10 mouse cellular contexts compared by ENCODE assay signal in genomic region chr7:44277250-44277622, GRCm38 (mm10). TPM values are rescaled to one million over a fixed set of nuclear protein-coding genes. Genes with fewer than 3 reads are reported as not detected.
DNase-seq lines count a peak whose midpoint lies in the region; TF ChIP-seq lines count a peak whose summit lies in the region.
"Had no signal": no experiment of that assay in that cellular context is flagged by ENCODE, and none has a peak within 500 bp of the region (broad histone marks: within the 10 kb centered on the region; RNA-seq: fewer than 3 reads in every experiment).

No protein-coding gene starts in this region.

- peak; percentile 42 to 61 (median 50) for TF ChIP-seq CTCF in MEL (IDR thresholded peaks at IDR 0.05 in 2 of 3, conservative IDR thresholded peaks at IDR 0.05 in 1 of 3; ENCODE audit: control insufficient read depth in 1 of 3, insufficient read depth in 1 of 3, low read depth in 2 of 3, low read length in 3 of 3, poor library complexity in 1 of 3, severe bottlenecking in 1 of 3)

- intact Hi-C loops in left cerebral cortex, postnatal 14 days (cut with DNase I) = no loop called here

- H3K36me3 ChIP-seq in MEL (ENCODE audit: control insufficient read depth in 1 of 2, insufficient read depth in 2 of 2, low read length in 2 of 2) = no peaks in the 10 kb centered on the region

- TF ChIP-seq EP300 in MEL (IDR thresholded peaks at IDR 0.05; ENCODE audit: low read depth in 1 of 2, low read length in 2 of 2) = no peak

- peak; percentile 79 for DNase-seq in layer of hippocampus, adult 11-12 months (ENCODE audit: low spot score)
- DNase-seq in layer of hippocampus, adult 9-10 months (ENCODE audit: low spot score) = no peak
- DNase-seq in MEL (ENCODE audit: low read depth, low spot score) = peak; percentile 49
- DNase-seq in cerebellum, adult 8-10 months = peak; percentile 73
- DNase-seq in left cerebral cortex, postnatal 14 days (ENCODE audit: low spot score in 2 of 2) = peak; percentile 67 to 75
- DNase-seq in spleen, postnatal 36 days (ENCODE audit: low spot score in 2 of 2) = peak; percentile 27 to 35
- DNase-seq in gastrocnemius, adult 18-20 months (ENCODE audit: low spot score) = no peak

- no peak overlapping the region for H3K9ac ChIP-seq in MEL (ENCODE audit: control insufficient read depth, low read depth, low read length, poor library complexity, severe bottlenecking)

- TF ChIP-seq POLR2A in MEL (IDR thresholded peaks at IDR 0.05; ENCODE audit: control insufficient read depth in 1 of 2, insufficient read depth in 1 of 2, low read depth in 1 of 2, low read length in 2 of 2, poor library complexity in 1 of 2) = no peak

- H3K4me3 ChIP-seq in MEL (ENCODE audit: control insufficient read depth in 1 of 2, insufficient read depth in 1 of 2, low read depth in 2 of 2, low read length in 2 of 2) = no peak overlapping the region

- no peaks in the 10 kb centered on the region for H3K79me2 ChIP-seq in MEL (ENCODE audit: control insufficient read depth, insufficient read depth, low read length, poor library complexity)

- no peaks in the 10 kb centered on the region for H3K9me3 ChIP-seq in MEL (replicated peaks; ENCODE audit: insufficient read depth, low read length)

- no peak overlapping the region for H3K27ac ChIP-seq in MEL (ENCODE audit: control insufficient read depth, low read depth, low read length)

- no peaks in the 10 kb centered on the region for H3K4me1 ChIP-seq in MEL (ENCODE audit: control insufficient read depth in 1 of 2, insufficient read depth in 2 of 2, low read length in 2 of 2)

- peak; percentile 46 for TF ChIP-seq RAD21 in MEL (IDR thresholded peaks at IDR 0.05; ENCODE audit: low read depth, low read length)

- no peaks in the 10 kb centered on the region for H3K27me3 ChIP-seq in MEL (ENCODE audit: control insufficient read depth in 1 of 2, insufficient read depth in 2 of 2, low read length in 2 of 2)

TF ChIP-seq in MEL, 35 proteins besides CTCF, POLR2A, EP300 and RAD21:
- TF ChIP-seq SMC3 (IDR thresholded peaks at IDR 0.05; ENCODE audit: low read depth, low read length) (peak; percentile 66), MXI1 (IDR thresholded peaks at IDR 0.05; ENCODE audit: low read depth, low read length) (no peak), E2F4 (IDR thresholded peaks at IDR 0.05; ENCODE audit: borderline replicate concordance, low read depth, low read length) (no peak), TAL1 (IDR thresholded peaks at IDR 0.05; ENCODE audit: low read length) (no peak), USF1 (IDR thresholded peaks at IDR 0.05; ENCODE audit: low read depth, low read length) (no peak), CHD1 (IDR thresholded peaks at IDR 0.05; ENCODE audit: low read depth, low read length) (no peak), MYB (IDR thresholded peaks at IDR 0.05; ENCODE audit: low read depth, low read length) (no peak), HCFC1 (IDR thresholded peaks at IDR 0.05; ENCODE audit: low read depth, low read length) (no peak), USF2 (IDR thresholded peaks at IDR 0.05; ENCODE audit: borderline replicate concordance in 1 of 2, insufficient read depth in 1 of 2, low read depth in 1 of 2, low read length in 2 of 2) (no peak), ZC3H11A (IDR thresholded peaks at IDR 0.05; ENCODE audit: low read depth, low read length) (peak; percentile 47), ETS1 (IDR thresholded peaks at IDR 0.05; ENCODE audit: low read depth, low read length) (no peak), SIN3A (IDR thresholded peaks at IDR 0.05; ENCODE audit: low read length) (no peak), MAFK (IDR thresholded peaks at IDR 0.05; ENCODE audit: borderline replicate concordance, low read depth, low read length) (no peak), NELFE (IDR thresholded peaks at IDR 0.05; ENCODE audit: low read depth, low read length) (no peak), POLR2AphosphoS2 (IDR thresholded peaks at IDR 0.05; ENCODE audit: low read length) (no peak), TCF12 (IDR thresholded peaks at IDR 0.05; ENCODE audit: low read depth, low read length) (no peak), MEF2A (IDR thresholded peaks at IDR 0.05; ENCODE audit: extremely low read depth, insufficient replicate concordance, low read depth, low read length, poor library complexity, severe bottlenecking) (no peak)
TF ChIP-seq in MEL: peak in this region for 2.

RNA-seq across cellular contexts. Expression of gene Gm15517, which starts 16.0 kb away (rescaled TPM):
- total RNA-seq in MEL (2012; rRNA removed) = not detected in 2 replicates
- polyA plus RNA-seq in MEL (2012; ENCODE audit: insufficient read depth in 1 of 2, insufficient read length in 2 of 2, low read depth in 1 of 2, low replicate concordance in 2 of 2, missing spikeins in 1 of 2) = not detected
- not detected for total RNA-seq in left cerebral cortex, postnatal 14 days (2021)
- total RNA-seq in gastrocnemius, adult 18-20 months (2021) = not detected
- total RNA-seq: layer of hippocampus, adult 8-10 months had no signal
- polyA plus RNA-seq: embryonic facial prominence, embryonic 14.5 days; neural tube, embryonic 11.5 days had no signal

RNA-seq across cellular contexts. Expression of gene Acp4, which starts 20.1 kb away (rescaled TPM):
- total RNA-seq in MEL (2012; rRNA removed) = 0.10 and 0.12 TPM in 2 replicates
- under 1 TPM in 1 of 2 experiments, not detected in 1; 0.14 TPM for polyA plus RNA-seq in MEL (2012; ENCODE audit: insufficient read depth in 1 of 2, insufficient read length in 2 of 2, low read depth in 1 of 2, low replicate concordance in 2 of 2, missing spikeins in 1 of 2)
- total RNA-seq in left cerebral cortex, postnatal 14 days (2021) = not detected
- not detected for total RNA-seq in gastrocnemius, adult 18-20 months (2021)
- total RNA-seq: layer of hippocampus, adult 8-10 months had no signal
- polyA plus RNA-seq: neural tube, embryonic 11.5 days had no signal

RNA-seq across cellular contexts. Expression of gene Clec11a, which starts 29.5 kb away (rescaled TPM):
- total RNA-seq in MEL (2012; rRNA removed) = 0.33 and 0.39 TPM in 2 replicates
- under 1 TPM in 1 of 2 experiments, not detected in 1; 0.33 TPM for polyA plus RNA-seq in MEL (2012; ENCODE audit: insufficient read depth in 1 of 2, insufficient read length in 2 of 2, low read depth in 1 of 2, low replicate concordance in 2 of 2, missing spikeins in 1 of 2)
- 1 to 10 TPM; 2.6 to 3.6 TPM for total RNA-seq in left cerebral cortex, postnatal 14 days (2021)
- 1 to 10 TPM in 1 of 2 experiments, under 1 TPM in 1; 0.84 to 1.3 TPM for total RNA-seq in gastrocnemius, adult 18-20 months (2021)

RNA-seq across cellular contexts. Expression of gene 2410002F23Rik, which starts 30.7 kb away (rescaled TPM):
- 89.1 and 148 TPM in 2 replicates for total RNA-seq in MEL (2012; rRNA removed)
- polyA plus RNA-seq in MEL (2012; ENCODE audit: insufficient read depth in 1 of 2, insufficient read length in 2 of 2, low read depth in 1 of 2, low replicate concordance in 2 of 2, missing spikeins in 1 of 2) = 100 to 1,000 TPM; 174 to 841 TPM
- total RNA-seq in left cerebral cortex, postnatal 14 days (2021) = 10 to 100 TPM; 88.7 to 94.1 TPM
- 1 to 10 TPM; 4.9 to 5.9 TPM for total RNA-seq in gastrocnemius, adult 18-20 months (2021)

RNA-seq across cellular contexts. Expression of gene 1700028J19Rik, which starts 30.7 kb away (rescaled TPM):
- total RNA-seq in MEL (2012; rRNA removed) = 0.46 and 0.62 TPM in 2 replicates
- 1 to 10 TPM in 1 of 2 experiments, not detected in 1; 1.2 TPM for polyA plus RNA-seq in MEL (2012; ENCODE audit: insufficient read depth in 1 of 2, insufficient read length in 2 of 2, low read depth in 1 of 2, low replicate concordance in 2 of 2, missing spikeins in 1 of 2)
- total RNA-seq in left cerebral cortex, postnatal 14 days (2021) = 1 to 10 TPM; 1.5 to 2.0 TPM
- total RNA-seq in gastrocnemius, adult 18-20 months (2021) = not detected

Comparison
In these comparisons a context has a peak if more than half of its experiments do, and no peak if none do; other contexts are left out.
1. DNase-seq: peak in layer of hippocampus, adult 11-12 months (single experiment), MEL (single experiment), cerebellum, adult 8-10 months (single experiment), left cerebral cortex, postnatal 14 days (2 of 2) and spleen, postnatal 36 days (2 of 2); none in layer of hippocampus, adult 9-10 months (single experiment) and gastrocnemius, adult 18-20 months (single experiment).